Mouse (Mus musculus): ENCODE results near the gene Crybb1.

Gene Crybb1

DNA sequence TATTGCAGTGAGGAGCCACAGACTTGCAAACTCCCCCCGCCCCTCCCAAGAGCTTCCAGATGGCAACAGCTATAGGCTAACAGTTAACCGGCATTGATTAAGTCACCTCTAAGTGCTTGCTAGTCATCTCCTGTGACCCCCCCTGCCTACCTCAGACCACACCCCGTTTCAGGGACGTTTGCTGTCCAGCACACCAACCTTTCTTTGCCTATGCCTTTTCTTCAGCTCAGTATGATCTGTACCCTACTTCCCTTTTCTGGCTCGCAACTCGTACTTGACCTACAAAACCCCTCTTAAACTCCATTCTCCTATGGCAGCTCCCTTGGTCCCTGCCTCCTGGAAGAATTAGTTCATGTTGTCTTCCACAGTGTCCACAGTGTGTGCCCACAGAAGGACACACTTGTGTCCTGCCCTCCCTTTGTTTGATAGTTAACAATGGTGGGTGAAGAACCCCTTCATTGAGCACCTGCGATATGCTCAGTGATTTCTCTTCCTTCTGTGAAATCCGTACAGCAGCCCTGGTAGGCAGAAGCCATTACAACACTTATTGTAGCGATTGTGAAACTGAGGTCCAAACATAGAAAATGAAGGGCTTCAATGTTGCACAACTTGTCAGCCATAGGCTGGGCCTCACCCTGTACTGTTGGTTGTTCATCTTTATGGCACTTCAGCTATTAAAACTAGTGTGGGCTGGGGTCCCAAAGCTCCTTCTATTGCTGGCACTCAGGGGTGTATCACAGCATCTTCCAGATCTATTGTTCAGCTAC, 10.6 kb downstream of the Crybb1 start:
- no peak for DNase-seq (ENCODE audit: low spot score)

DNA sequence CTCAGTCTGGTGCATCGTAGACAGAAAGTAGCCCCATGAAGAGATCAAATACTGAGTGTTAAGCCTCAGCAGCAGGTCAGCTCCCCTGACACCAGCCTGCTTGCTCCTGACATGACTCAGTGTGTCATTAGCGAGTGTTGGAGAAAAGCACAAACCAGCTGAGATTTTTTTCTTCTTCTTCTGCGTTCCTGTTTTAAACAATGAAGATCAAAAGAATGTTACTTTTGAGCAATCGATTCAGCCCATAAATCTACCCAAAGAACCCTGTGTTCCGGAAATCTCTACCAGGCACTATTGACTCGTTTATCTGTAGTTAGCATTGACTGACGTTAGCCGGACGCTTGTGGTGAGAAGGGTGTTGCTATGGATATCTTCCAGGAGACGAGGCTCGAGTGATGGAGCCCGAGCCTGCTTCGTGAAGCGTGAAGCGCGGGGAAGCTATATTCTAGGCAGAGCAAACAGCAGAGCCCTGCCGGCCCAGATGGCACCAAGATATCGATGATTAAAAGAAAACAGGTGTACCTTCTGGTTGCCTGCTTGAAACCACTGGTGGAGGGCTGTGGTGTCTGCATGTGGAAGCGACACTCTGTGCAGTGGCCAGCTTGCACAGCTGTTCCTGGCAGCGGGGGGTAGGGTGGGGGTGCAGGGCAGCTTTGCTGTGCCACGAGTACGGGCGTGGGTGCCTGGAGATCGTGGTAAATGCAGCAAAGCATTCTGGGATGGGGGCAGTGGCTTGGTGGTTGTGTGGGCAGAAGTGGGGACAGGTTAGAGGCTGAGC, 15.3 kb downstream of the Crybb1 start:
- DNase-seq (ENCODE audit: low spot score): peak; percentile 78

DNA sequence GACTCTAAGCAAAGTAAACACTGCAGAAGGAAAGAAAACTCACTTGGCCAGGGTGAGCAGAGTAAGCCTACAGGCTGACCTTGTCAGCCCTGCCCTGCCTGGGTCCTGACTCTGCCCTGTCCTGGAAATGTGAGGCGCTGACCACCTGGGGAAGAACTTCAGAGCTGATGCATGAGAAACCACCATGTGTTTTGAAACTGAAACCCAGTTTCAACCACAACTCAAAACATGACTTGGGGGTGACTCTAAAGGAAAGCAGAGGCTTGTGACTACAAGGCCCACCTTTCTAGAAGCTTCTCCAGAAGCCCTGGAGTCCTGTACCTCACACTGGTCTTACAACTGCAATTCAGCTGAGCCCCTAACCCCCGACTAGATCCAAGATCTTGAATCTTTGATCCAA, 17.3 kb downstream of the Crybb1 start:
- DNase-seq (ENCODE audit: low spot score): peak; percentile 48

DNA sequence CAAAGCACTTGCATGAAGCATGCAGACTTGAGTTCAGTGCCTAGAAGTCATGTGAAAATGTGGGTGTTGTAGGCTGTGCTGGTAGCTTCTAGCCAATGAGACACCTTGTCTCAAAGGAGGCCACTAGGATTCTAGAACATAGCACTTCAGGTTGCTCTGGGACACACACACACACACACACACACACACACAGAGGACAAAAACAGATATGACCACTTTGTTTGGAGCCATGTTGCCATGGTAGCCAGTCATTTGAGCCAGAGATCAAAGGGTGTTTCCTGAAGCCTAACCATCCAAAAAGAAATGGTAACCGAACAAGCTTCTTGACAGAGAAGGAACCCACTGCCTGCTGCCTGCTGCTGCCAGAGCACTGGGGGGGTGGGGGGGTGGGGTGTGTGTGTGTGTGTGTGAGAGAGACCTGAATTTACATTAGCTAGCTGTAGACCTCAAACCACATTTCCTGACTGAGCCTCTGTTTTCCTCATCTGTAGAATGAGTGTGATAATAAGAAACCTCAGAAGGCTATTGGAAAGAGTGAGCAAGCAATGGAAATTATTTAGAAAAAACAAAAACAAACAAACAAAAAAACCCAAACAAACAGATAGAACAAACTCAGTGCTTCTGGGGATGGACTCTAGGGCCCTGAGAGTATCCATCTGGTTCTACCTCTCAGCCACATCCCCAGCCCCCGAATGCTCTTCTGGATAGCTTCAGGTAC, 18.3 kb downstream of the Crybb1 start:
- DNase-seq (ENCODE audit: low spot score): peak; percentile 88

DNA sequence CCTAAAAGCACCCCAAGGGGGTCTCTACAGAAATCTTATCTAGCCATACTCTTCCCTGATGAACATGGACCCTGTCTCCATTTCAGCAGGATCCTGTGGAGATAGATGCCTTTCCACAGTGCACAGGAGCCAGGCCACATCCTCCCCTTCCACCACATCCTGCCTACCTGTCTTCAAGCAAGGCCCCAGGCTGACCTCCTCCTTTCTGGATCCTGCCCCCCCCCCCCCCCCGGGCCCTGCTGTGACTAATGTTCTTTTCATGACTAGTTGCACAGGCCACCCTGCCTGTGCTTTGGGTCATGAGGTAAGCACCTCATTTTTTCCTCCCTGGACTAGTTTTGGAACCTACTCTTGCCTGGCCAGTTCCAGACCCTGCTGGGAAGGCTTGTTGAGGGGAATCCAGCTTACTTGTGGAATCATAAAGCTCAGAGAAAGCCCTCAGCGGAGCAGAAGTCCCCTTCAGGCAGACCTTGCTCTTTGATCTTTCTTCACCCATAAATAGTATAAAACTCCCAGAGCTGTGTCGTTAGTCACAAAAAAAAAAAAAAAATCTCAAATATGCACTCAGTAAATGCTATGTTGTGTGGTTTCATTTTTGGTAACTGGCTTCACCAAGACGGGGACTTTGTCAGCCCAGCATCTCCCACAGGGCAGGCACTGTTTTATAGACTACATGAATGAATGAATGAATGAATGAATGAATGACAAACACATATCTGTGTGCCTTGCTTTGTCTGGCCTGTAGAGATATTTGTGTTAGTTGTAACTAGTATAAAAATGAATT, 19.6 kb downstream of the Crybb1 start:
- peak; percentile 70 for DNase-seq (ENCODE audit: low spot score)

DNA sequence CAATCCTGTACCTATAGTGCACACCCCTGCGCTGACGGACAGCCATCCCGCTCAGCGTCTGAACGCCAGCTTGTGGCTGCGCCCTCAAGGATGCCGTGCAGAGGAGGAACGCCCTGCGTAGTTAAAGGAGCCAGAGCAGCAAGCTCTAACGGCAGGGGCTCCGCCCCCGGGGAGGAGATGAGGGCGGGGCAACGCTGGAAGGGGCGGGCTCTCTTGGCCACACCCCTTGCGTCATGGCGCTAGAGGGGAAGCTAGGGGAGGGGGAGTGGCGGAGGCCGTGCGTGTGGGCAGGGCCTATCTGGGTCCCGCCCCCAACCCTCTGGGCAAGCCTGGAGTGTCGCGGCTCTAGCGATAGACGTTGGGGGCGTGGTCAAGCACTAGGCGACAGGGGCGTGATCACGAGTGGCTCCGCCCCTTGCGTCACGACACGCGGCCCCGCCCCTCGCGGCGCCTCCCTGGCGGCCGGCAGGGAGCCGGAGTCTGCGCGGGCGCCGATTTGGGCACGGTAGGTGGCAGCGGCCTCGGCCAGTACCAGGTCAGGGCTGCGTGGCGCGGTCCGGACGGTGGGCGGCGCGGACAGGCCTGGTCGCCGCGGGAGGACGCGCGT, 20.8 kb downstream of the Crybb1 start, which contains the start of gene Tpst2:
Gene Tpst2 (plus strand): TSS at position 425 of the 607 bp plus-strand sequence.
- DNase-seq (ENCODE audit: low spot score): peak; percentile 100

DNA sequence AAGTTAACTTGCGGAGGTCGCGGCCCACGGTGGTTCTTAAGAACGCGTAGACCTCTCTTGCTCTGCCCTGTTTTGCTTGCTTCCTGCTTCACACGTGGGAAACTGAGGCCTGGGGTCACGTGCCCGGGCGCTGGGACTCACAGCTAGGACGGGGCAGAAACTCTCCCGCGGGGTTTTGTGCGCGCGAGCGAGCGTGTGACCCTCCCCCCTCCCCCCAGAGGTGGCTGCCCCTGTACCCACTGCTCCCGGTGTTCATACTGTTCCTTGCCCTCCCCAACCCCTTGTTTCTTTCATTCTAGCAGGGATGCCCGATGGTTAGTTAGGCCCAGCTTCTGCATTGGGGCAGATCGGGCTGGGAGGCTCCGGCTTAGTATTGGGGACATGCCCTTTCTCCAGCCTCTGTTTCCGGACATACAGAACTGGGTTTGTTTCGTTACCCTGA, 21.3 kb downstream of the Crybb1 start:
- DNase-seq (ENCODE audit: low spot score): no peak

DNA sequence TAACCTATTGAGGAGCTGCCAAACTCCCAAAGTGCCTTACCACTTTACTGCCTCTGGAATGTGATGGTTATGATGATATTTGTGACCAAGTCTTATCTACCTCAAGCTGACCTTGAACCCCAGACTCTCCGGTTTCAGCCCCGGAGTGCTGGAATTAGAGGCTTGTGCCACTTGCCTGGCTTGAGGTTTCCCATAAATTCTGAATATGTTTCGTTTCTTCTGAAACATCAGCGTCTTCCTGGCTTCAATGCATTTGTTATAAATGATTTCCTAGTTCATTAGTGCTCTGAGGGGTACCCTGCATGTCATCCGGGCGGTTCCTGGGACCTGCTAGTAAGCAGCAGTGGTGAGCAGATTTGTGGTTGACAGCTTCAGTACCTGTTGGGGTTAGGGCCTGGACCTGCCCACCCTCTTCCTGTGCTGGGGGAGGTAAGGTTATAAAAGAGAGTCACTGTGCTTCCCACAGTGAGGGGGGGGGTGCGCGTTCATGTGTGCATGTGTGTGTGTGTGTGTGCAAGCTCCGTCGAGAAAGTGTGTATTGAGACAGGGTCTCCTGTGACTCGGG, 22.4 kb downstream of the Crybb1 start:
- peak; percentile 59 for DNase-seq (ENCODE audit: low spot score)

DNA sequence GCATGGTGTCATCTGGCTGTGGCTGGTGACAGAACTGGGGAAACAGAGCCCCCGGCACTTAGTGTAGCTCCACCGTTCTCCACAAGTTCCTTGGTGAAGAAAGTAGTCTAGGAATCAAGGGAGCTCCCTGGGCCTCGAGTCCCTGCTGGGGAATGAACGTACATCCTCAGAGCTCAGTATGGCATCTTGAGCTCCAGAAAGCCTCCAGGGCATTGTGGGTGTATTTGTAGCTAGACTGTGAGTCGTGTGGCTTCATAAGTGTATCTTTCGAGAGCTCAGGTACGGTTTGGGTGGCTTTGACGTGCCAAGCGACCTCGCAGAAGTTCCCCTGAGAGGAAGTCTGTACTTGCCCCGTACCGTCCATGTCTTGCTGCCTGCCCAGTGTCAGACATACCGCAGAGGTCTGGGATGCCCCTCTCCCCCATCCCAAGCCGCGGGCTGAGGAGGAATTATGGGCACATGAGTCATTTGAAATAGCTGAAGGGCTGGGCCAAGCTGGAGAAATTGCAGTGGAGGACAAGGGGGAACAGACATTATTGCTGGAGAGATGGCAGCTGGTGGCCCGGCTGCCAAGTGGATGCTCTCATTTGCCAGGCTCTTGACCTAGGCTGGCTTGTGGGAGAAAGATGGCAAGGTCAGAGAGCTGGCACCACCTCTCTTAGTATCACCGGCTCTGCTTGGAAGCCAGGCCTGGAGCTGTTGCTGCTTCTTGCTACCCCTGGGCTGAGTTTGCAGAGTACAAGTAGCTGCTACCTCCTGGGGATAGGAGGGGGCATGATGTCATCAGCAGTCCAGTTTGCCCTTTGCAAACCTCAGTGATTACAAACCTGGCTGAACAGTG, 23.8 kb downstream of the Crybb1 start:
- no peak for DNase-seq (ENCODE audit: low spot score)

DNA sequence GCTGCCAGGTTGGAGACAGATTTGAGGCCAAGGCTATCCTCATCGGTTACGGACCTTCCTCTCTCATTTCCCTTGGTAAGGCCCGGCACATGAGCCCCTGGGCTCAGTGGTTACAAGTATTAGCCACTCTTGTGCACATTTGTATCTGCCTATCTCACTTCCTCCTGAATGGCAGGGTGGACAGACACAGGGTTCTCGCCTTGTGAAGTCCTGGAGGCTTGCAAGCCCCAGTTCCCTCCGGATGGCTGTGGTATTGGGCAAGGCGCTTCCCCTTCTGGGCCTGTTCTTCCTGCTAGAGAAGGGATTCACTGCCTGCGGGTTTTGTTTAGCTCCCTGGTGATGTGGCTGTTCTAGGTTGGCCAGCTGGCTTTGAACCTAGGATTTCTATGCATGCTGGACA, 24.5 kb downstream of the Crybb1 start:
- no peak for DNase-seq (ENCODE audit: low spot score)

DNA sequence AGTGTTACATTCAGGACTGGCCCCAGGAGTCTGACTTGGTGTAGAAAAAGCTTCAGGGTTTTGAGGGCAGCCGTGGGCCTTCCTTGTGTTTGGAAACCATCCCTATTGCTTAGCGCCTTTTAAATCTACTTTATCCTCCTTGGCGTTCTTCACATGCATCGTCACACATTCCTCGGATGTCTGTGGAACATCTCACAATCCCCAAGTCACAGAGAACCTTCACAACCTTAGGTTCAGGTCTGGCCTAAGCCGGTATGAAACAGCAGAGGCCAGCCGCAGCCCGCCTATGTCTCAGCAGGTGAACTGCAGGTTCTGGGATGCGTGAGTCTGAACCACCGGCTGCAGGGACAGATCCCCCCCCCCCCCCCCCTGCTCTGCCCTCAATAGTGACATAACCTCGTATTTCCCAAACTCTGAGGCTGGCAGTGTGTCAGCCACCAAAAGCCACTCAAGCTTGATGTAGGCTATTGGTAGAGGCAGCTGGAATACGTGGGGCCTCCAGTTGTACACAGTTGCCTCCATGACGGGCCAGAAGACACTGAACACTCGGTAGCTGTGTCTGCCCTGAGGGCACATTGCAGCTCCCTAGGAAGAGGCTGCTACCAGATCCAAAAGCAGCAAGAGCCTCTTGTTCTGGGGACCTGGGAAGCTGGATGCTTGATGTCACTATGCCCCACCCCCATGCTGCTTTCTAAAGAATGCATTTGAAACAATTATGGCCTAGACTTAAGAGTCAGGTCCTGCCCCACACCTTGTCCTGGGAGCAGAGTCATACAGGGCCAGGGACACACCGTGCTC, 25.4 kb downstream of the Crybb1 start:
- no peak for DNase-seq (ENCODE audit: low spot score)

DNA sequence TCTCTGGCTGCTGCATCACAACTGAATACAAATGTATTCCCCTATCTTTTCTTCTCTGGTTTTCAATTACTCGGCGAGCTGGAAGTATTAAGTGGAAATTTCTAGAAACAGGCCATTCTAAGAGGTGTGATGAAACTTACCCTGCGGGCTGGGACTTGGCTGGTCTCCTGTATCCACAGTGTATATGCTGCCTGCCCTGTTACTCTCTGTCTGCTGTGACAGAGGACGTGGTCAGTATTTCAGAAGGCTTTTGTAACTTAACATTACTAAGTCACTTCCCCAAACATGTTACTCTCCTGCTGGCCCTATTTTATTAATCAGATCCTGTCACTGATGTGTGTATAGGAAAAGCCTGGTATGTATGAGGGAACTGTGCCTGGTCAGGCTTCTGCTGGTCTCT, 26.1 kb downstream of the Crybb1 start:
- no peak for DNase-seq (ENCODE audit: low spot score)

DNA sequence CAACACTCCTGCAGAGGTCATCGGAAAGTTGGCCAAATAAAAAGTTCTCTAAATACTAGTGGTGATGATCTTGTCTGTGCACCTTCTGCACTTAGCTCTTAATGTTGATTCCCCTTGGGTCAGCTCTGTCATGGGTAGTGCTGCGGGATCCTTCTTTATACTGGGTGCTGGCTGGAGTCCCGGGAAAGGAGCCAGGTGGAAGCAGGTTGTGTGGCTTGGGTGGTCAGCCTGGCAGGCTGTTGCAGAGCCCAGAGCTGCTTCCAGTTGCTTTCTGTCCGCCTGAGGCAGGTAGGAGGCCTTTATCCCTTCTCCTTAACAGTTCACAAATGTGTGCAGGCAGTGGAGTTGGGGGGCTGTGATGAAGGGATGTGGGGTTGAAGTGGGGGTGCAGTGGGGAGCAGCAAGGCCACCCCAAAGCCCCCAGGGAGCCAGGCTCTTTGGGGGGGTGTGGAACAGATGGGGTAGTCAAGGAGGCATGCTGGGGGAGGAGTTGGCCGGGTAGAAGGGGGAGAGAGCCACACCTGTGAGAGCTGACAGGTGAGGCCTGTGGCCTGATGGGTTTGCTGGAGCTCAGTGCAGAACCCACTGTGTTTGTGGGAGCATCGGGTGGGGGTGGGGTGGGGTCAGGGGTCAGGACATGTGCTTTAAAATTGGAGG, 26.6 kb downstream of the Crybb1 start:
- no peak for DNase-seq (ENCODE audit: low spot score)

DNA sequence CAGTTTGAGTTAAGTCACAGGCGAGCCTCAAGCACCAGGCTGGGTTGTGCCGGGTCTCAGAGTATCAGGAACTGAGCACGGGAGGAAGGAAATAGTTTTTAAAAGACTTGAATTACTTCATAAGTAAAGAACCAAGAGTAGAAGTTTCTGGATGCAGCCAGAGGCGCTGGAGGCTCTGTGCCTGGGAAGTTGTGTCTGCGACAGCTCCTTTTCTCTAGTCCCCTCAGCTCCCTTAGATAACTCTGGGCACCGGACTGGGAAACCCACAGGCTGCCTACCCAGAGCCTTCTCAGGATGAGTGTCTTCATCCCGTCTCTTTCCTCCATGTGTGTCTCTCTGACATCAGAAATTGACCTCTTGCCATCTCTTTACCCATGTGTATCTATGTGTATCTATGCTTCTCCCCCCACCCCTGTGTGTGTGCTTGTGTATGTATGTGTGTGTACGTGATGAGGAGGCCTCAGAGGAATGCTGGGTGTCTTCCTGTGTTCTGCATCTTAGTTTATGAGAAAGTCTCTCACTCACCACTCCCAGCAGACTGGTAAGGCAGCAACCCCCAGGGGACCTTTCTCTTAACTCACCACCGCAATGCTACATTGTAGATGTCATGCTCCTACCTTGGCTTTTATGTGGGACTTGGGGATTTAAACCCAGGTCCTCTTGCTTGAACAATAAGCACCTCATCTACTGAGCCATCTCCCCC, 27.3 kb downstream of the Crybb1 start:
- peak; percentile 65 for DNase-seq (ENCODE audit: low spot score)

DNA sequence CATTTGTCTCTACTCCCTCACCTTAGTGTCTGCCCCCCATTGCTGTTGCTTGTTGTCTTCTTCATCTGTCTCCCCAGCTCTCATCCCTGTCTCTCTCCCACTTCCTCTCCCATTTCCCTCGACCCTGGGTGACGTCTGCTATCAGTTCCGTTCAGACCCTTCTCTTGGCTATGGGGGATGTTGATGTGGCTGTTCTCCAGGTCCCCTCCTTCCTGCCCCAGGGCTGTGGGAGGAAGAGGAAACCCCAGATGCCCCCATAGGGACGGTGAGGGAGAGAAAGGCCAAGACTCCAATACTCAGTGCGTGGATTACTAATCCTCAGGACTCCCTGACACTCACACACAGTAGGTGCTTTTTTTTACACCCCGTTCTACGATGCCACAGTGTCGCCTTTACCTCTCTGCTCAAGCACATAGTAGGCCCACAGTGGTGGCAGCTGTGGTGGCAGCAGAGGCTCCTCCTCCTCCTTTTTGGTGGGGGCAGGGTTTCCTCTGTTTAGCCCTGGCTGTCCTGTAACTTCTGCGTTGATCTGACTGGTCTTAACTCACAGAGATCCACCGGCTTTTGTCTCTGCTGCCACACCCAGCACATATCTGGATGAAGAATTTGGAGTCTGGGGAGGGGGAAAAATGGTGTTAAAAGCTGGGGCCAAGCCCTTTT, 28.1 kb downstream of the Crybb1 start:
- no peak for DNase-seq (ENCODE audit: low spot score)

DNA sequence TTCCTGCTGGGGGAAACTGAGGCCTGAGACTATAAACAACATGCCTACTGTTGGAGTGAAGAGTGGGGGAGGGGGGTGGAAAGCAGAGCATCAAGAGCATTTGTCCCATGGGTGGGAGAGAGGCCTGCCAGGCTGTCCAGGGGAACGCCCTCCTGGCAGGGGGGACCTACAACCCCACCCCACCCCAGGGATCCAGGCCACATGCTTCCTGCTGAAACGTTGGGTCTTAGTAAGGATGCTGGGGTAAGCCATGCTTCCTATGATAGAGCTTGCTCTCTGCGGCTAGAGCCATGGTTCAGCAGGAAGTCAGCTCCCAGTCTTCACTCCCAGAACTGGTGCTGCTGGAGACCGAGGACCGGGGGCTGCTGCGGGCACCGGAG, 28.6 kb downstream of the Crybb1 start:
- no peak for DNase-seq (ENCODE audit: low spot score)

DNA sequence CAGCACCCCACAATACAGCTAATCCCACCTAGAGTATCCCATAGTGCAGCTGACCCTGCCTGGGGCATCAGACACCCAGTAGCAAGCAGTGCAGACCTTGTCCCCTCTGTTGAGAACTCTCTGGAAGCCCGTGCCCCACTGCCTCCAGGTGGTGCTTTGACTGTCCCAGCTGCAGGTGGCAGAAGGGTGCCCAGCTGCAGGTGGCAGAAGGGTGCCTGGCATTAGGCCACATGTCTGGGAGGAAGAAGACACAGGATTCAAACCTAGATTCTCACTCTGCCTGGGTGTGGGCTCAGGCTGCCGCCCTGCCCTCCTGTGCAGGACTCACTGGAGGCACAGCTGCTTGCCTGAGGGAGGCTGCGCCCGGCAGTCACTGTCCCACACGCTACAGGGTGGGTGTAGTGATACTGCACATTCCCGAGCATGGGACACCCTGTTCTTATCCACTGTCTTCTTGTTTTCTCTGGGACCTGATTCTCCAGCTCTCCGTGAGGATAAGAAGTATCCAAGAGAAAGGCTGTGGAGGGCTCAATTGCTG, 30.0 kb downstream of the Crybb1 start:
- DNase-seq (ENCODE audit: low spot score): no peak

Data from T-cell, adult 2 months (primary cell).